Mouse (Mus musculus): ENCODE measurements at regions not wholly inside any gene's neighbourhood (a gene's known extent, or its start where the extent isn't known, plus 50 kb on each side); places are given as distances from the start of the nearest gene placed in this dataset.

GRCm38 (mm10) chr8:87264999-87265398 is 207.4 kb downstream of the Cbln1 start:
- Histone ChIP-seq H3K36me3 (ENCODE audit: control insufficient read depth, insufficient read depth, low read length) (no peaks in the 10 kb centered on the region), H3K4me1 (replicated peaks; ENCODE audit: control insufficient read depth, insufficient read depth, low read length) (no peaks in the 10 kb centered on the region), H3K4me3 (ENCODE audit: control insufficient read depth, insufficient read depth, low read length) (no peak overlapping the region), H3K27me3 (ENCODE audit: control insufficient read depth, insufficient read depth, low read length) (no peaks in the 10 kb centered on the region), H3K27ac (ENCODE audit: control insufficient read depth, insufficient read depth, low read length) (no peak overlapping the region)
- WGBS = 74% methylated on average over 2 of the region's 2 CpGs
- no peak for DNase-seq
- no peak for TF ChIP-seq POLR2A (IDR thresholded peaks at IDR 0.05; ENCODE audit: control insufficient read depth, extremely low read depth, insufficient read depth, low read length, poor library complexity)
- TF ChIP-seq CTCF (IDR thresholded peaks at IDR 0.05; ENCODE audit: borderline replicate concordance, control insufficient read depth, extremely low read depth, insufficient read depth, low read length, poor library complexity) = no peak

- Histone ChIP-seq H3K27me3 (ENCODE audit: control insufficient read depth, insufficient read depth, low read length) (no peaks in the 10 kb centered on the region), H3K4me3 (ENCODE audit: control insufficient read depth, insufficient read depth, low read length) (no peak overlapping the region), H3K27ac (ENCODE audit: control insufficient read depth, insufficient read depth, low read length) (no peak overlapping the region), H3K36me3 (ENCODE audit: control insufficient read depth, insufficient read depth, low read length) (no peaks in the 10 kb centered on the region), H3K4me1 (replicated peaks; ENCODE audit: control insufficient read depth, insufficient read depth, low read length) (no peaks in the 10 kb centered on the region)
- TF ChIP-seq CTCF (IDR thresholded peaks at IDR 0.05; ENCODE audit: borderline replicate concordance, control insufficient read depth, extremely low read depth, insufficient read depth, low read length, poor library complexity) = no peak
- TF ChIP-seq POLR2A (IDR thresholded peaks at IDR 0.05; ENCODE audit: control insufficient read depth, extremely low read depth, insufficient read depth, low read length, poor library complexity) = no peak
- no peak for DNase-seq
- WGBS = 94% methylated on average over 2 of the region's 2 CpGs
Observed at GRCm38 (mm10) chr8:87260305-87260704, 212.1 kb downstream of the Cbln1 start.

- H3K4me1 ChIP-seq (replicated peaks; ENCODE audit: control insufficient read depth, insufficient read depth, low read length) = no peaks in the 10 kb centered on the region
- H3K36me3 ChIP-seq (ENCODE audit: control insufficient read depth, insufficient read depth, low read length) = no peaks in the 10 kb centered on the region
- H3K4me3 ChIP-seq (ENCODE audit: control insufficient read depth, insufficient read depth, low read length) = no peak overlapping the region
- H3K27ac ChIP-seq (ENCODE audit: control insufficient read depth, insufficient read depth, low read length) = no peak overlapping the region
- TF ChIP-seq POLR2A (IDR thresholded peaks at IDR 0.05; ENCODE audit: control insufficient read depth, extremely low read depth, insufficient read depth, low read length, poor library complexity) (no peak), CTCF (IDR thresholded peaks at IDR 0.05; ENCODE audit: borderline replicate concordance, control insufficient read depth, extremely low read depth, insufficient read depth, low read length, poor library complexity) (no peak)
- no peak for DNase-seq
- no peaks in the 10 kb centered on the region for H3K27me3 ChIP-seq (ENCODE audit: control insufficient read depth, insufficient read depth, low read length)
- WGBS = 64% methylated on average over 2 of the region's 2 CpGs
Observed at GRCm38 (mm10) chr8:87242681-87243080, 229.7 kb downstream of the Cbln1 start.

- Histone ChIP-seq H3K27ac (ENCODE audit: control insufficient read depth, insufficient read depth, low read length) (no peak overlapping the region), H3K36me3 (ENCODE audit: control insufficient read depth, insufficient read depth, low read length) (no peaks in the 10 kb centered on the region), H3K27me3 (ENCODE audit: control insufficient read depth, insufficient read depth, low read length) (no peaks in the 10 kb centered on the region), H3K4me1 (replicated peaks; ENCODE audit: control insufficient read depth, insufficient read depth, low read length) (no peaks in the 10 kb centered on the region), H3K4me3 (ENCODE audit: control insufficient read depth, insufficient read depth, low read length) (no peak overlapping the region)
- TF ChIP-seq CTCF (IDR thresholded peaks at IDR 0.05; ENCODE audit: borderline replicate concordance, control insufficient read depth, extremely low read depth, insufficient read depth, low read length, poor library complexity) = no peak
- no peak for TF ChIP-seq POLR2A (IDR thresholded peaks at IDR 0.05; ENCODE audit: control insufficient read depth, extremely low read depth, insufficient read depth, low read length, poor library complexity)
- DNase-seq = no peak
- WGBS = 93% methylated on average over 7 of the region's 7 CpGs
Observed at GRCm38 (mm10) chr8:87237181-87237580, 235.2 kb downstream of the Cbln1 start.

GRCm38 (mm10) chr8:87236438-87236837 is 236.0 kb downstream of the Cbln1 start:
- DNase-seq = no peak
- no peaks in the 10 kb centered on the region for H3K36me3 ChIP-seq (ENCODE audit: control insufficient read depth, insufficient read depth, low read length)
- H3K27ac ChIP-seq (ENCODE audit: control insufficient read depth, insufficient read depth, low read length) = no peak overlapping the region
- no peaks in the 10 kb centered on the region for H3K27me3 ChIP-seq (ENCODE audit: control insufficient read depth, insufficient read depth, low read length)
- no peak overlapping the region for H3K4me3 ChIP-seq (ENCODE audit: control insufficient read depth, insufficient read depth, low read length)
- no peak for TF ChIP-seq CTCF (IDR thresholded peaks at IDR 0.05; ENCODE audit: borderline replicate concordance, control insufficient read depth, extremely low read depth, insufficient read depth, low read length, poor library complexity)
- H3K4me1 ChIP-seq (replicated peaks; ENCODE audit: control insufficient read depth, insufficient read depth, low read length) = no peaks in the 10 kb centered on the region
- 85% methylated on average over 11 of the region's 11 CpGs for WGBS

GRCm38 (mm10) chr8:87235341-87236075 is 236.9 kb downstream of the Cbln1 start:
- no peaks in the 10 kb centered on the region for H3K4me1 ChIP-seq (replicated peaks; ENCODE audit: control insufficient read depth, insufficient read depth, low read length)
- H3K36me3 ChIP-seq (ENCODE audit: control insufficient read depth, insufficient read depth, low read length) = no peaks in the 10 kb centered on the region
- no peak overlapping the region for H3K4me3 ChIP-seq (ENCODE audit: control insufficient read depth, insufficient read depth, low read length)
- TF ChIP-seq CTCF (IDR thresholded peaks at IDR 0.05; ENCODE audit: borderline replicate concordance, control insufficient read depth, extremely low read depth, insufficient read depth, low read length, poor library complexity) (no peak), POLR2A (IDR thresholded peaks at IDR 0.05; ENCODE audit: control insufficient read depth, extremely low read depth, insufficient read depth, low read length, poor library complexity) (no peak)
- H3K27me3 ChIP-seq (ENCODE audit: control insufficient read depth, insufficient read depth, low read length) = no peaks in the 10 kb centered on the region
- WGBS = 48% methylated on average over 18 of the region's 18 CpGs
- no peak overlapping the region for H3K27ac ChIP-seq (ENCODE audit: control insufficient read depth, insufficient read depth, low read length)
- no peak for DNase-seq

- no peak overlapping the region for H3K27ac ChIP-seq (ENCODE audit: control insufficient read depth, insufficient read depth, low read length)
- no peaks in the 10 kb centered on the region for H3K36me3 ChIP-seq (ENCODE audit: control insufficient read depth, insufficient read depth, low read length)
- no peak for DNase-seq
- H3K27me3 ChIP-seq (ENCODE audit: control insufficient read depth, insufficient read depth, low read length) = no peaks in the 10 kb centered on the region
- H3K4me3 ChIP-seq (ENCODE audit: control insufficient read depth, insufficient read depth, low read length) = no peak overlapping the region
- no peak for TF ChIP-seq CTCF (IDR thresholded peaks at IDR 0.05; ENCODE audit: borderline replicate concordance, control insufficient read depth, extremely low read depth, insufficient read depth, low read length, poor library complexity)
- TF ChIP-seq POLR2A (IDR thresholded peaks at IDR 0.05; ENCODE audit: control insufficient read depth, extremely low read depth, insufficient read depth, low read length, poor library complexity) = no peak
- no peaks in the 10 kb centered on the region for H3K4me1 ChIP-seq (replicated peaks; ENCODE audit: control insufficient read depth, insufficient read depth, low read length)
- WGBS = 89% methylated on average over 5 of the region's 5 CpGs
Observed at GRCm38 (mm10) chr8:87234336-87234735, 238.1 kb downstream of the Cbln1 start.

All from thymus, adult 2 months (tissue).